Mouse (Mus musculus): ENCODE measurements around the gene Map3k3. TPM values are rescaled to one million over a fixed set of nuclear protein-coding genes. Genes with fewer than 3 reads are reported as not detected.

The Map3k3 gene
- total and polyA plus RNA-seq, 2 experiments, result 9.7 to 12.3 TPM

DNA sequence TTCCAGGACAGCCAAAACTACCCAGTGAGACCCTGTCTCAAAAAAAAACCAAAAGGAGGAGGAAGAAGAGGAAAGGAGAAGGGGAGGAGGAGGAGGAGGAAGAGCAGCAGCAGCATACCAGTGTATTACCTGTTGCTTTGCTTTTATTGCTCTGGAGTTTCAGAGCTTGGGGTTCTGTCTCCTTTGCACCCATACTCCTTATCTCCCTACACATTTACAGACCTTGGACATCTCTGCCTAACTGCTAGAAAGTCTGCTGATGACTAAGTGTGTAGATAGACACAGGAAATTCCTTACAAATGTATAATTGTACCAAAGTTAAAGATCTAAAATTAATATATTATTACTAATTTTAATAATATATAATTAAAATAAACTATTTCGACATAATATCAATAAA, 39.2 kb upstream of the Map3k3 start:
- 93% methylated on average over 1 of the region's 1 CpGs for WGBS
- peaks cover 15% of the 10 kb centered on the region; the same call in 1 of the 2 replicates for H3K79me2 ChIP-seq (ENCODE audit: control insufficient read depth, insufficient read depth, low read length)
- 0 out of 2 replicates have a peak, but pooled peaks cover 7% of the 10 kb centered on the region for H3K36me3 ChIP-seq (ENCODE audit: control insufficient read depth, insufficient read depth, low read length)
- TF ChIP-seq POLR2A (IDR thresholded peaks at IDR 0.05; ENCODE audit: extremely low read depth, insufficient read depth, low read length) (no peak), CTCF (IDR thresholded peaks at IDR 0.05; ENCODE audit: low read depth, low read length) (no peak)
- H3K9ac ChIP-seq (ENCODE audit: low read depth, low read length), result no peak overlapping the region
- no peak overlapping the region for H3K4me3 ChIP-seq (ENCODE audit: insufficient read depth, low read depth, low read length)
- peaks cover 13% of the 10 kb centered on the region for H3K4me1 ChIP-seq (ENCODE audit: control insufficient read depth, insufficient read depth, low read length)
- H3K27ac ChIP-seq (replicated peaks; ENCODE audit: insufficient read depth, low read depth, low read length), result no peak overlapping the region
- no peak for DNase-seq (ENCODE audit: extremely low read depth, low read depth, low spot score)
- H3K27me3 ChIP-seq (ENCODE audit: control insufficient read depth, insufficient read depth, low read length), result no peaks in the 10 kb centered on the region

DNA sequence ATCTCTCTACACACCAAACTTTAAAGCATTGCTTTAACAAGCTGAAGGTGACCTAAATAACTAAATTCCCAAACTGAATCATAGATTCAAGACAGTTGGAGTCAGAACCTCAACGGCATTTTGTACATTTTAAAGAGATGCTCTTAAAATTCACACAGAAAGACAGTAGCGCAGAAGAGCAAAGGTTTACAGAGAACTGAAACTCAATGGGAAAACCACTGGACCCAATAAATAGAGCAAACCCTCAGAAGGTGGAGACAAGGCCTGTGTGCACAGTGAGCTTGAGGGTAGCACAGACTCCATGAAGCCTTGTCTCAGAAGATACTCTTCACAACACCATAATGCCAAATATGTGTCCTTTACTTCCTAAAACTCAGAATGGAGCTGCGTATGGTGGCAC, 38.6 kb upstream of the Map3k3 start:
- WGBS, result 88% methylated on average over 3 of the region's 3 CpGs
- Histone ChIP-seq H3K9ac (ENCODE audit: low read depth, low read length) (no peak overlapping the region), H3K4me3 (ENCODE audit: insufficient read depth, low read depth, low read length) (no peak overlapping the region), H3K27me3 (ENCODE audit: control insufficient read depth, insufficient read depth, low read length) (no peaks in the 10 kb centered on the region), H3K79me2 (ENCODE audit: control insufficient read depth, insufficient read depth, low read length) (peaks cover 13% of the 10 kb centered on the region; the same call in 1 of the 2 replicates), H3K4me1 (ENCODE audit: control insufficient read depth, insufficient read depth, low read length) (peaks cover 13% of the 10 kb centered on the region), H3K36me3 (ENCODE audit: control insufficient read depth, insufficient read depth, low read length) (0 out of 2 replicates have a peak, but pooled peaks cover 7% of the 10 kb centered on the region), H3K27ac (replicated peaks; ENCODE audit: insufficient read depth, low read depth, low read length) (peak overlapping the region; percentile 78)
- no peak for TF ChIP-seq POLR2A (IDR thresholded peaks at IDR 0.05; ENCODE audit: extremely low read depth, insufficient read depth, low read length)
- TF ChIP-seq CTCF (IDR thresholded peaks at IDR 0.05; ENCODE audit: low read depth, low read length), result no peak
- DNase-seq (ENCODE audit: extremely low read depth, low read depth, low spot score), result no peak

DNA sequence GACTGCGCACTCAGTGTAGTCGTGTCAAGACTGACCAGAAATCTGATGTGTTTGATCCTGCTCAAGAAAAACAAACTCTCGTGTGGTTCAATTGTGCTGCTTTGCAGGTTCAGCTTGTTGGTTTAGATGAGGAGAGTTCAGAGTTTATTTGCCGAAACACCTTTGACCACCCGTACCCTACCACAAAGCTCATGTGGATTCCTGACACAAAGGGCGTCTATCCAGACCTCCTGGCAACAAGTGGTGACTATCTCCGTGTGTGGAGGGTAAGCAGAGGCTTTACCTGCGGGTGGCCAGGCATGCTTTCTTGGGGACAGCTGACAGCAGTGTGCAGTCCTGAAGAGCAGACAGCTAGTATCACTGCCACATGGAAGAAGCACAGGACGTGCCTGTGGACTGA, 37.8 kb upstream of the Map3k3 start:
- peaks cover 12% of the 10 kb centered on the region; the same call in 1 of the 2 replicates for H3K79me2 ChIP-seq (ENCODE audit: control insufficient read depth, insufficient read depth, low read length)
- DNase-seq (ENCODE audit: extremely low read depth, low read depth, low spot score), result peak; percentile 95
- H3K36me3 ChIP-seq (ENCODE audit: control insufficient read depth, insufficient read depth, low read length), result peaks cover 9% of the 10 kb centered on the region; the same call in 1 of the 2 replicates
- WGBS, result 30% methylated on average over 9 of the region's 9 CpGs
- no peaks in the 10 kb centered on the region for H3K27me3 ChIP-seq (ENCODE audit: control insufficient read depth, insufficient read depth, low read length)
- peaks cover 13% of the 10 kb centered on the region for H3K4me1 ChIP-seq (ENCODE audit: control insufficient read depth, insufficient read depth, low read length)
- no peak overlapping the region for H3K4me3 ChIP-seq (ENCODE audit: insufficient read depth, low read depth, low read length)
- peak overlapping the region; percentile 78 for H3K27ac ChIP-seq (replicated peaks; ENCODE audit: insufficient read depth, low read depth, low read length)
- H3K9ac ChIP-seq (ENCODE audit: low read depth, low read length), result peak overlapping the region; percentile 10; the same call in 1 of the 2 replicates
- TF ChIP-seq POLR2A (IDR thresholded peaks at IDR 0.05; ENCODE audit: extremely low read depth, insufficient read depth, low read length) (no peak), CTCF (IDR thresholded peaks at IDR 0.05; ENCODE audit: low read depth, low read length) (no peak)

DNA sequence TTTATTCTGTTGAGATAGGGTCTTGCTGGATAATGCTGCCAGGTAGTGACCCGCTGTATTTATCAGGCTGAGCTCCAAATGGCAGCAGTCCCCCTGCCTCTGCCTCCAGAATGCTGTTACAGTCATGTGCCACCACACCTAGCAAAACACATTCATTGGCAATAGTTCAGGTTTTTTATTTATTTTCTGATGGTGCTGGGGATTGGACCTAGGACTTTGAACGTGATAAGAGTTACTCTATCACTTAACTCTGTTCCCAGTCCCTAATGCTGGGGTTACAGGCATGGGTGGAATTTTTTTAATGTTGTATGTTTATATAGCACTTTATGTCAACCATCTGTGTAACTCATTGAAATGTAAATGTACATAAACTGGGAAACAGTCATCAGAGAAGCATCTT, 30.5 kb upstream of the Map3k3 start:
- Histone ChIP-seq H3K4me1 (ENCODE audit: control insufficient read depth, insufficient read depth, low read length) (peaks cover 9% of the 10 kb centered on the region; the same call in 1 of the 2 replicates), H3K9ac (ENCODE audit: low read depth, low read length) (no peak overlapping the region), H3K27ac (replicated peaks; ENCODE audit: insufficient read depth, low read depth, low read length) (peak overlapping the region; percentile 37), H3K79me2 (ENCODE audit: control insufficient read depth, insufficient read depth, low read length) (no peaks in the 10 kb centered on the region), H3K4me3 (ENCODE audit: insufficient read depth, low read depth, low read length) (no peak overlapping the region), H3K36me3 (ENCODE audit: control insufficient read depth, insufficient read depth, low read length) (peaks cover 12% of the 10 kb centered on the region), H3K27me3 (ENCODE audit: control insufficient read depth, insufficient read depth, low read length) (no peaks in the 10 kb centered on the region)
- WGBS, result 27% methylated on average over 2 of the region's 2 CpGs
- TF ChIP-seq POLR2A (IDR thresholded peaks at IDR 0.05; ENCODE audit: extremely low read depth, insufficient read depth, low read length), result no peak
- no peak for TF ChIP-seq CTCF (IDR thresholded peaks at IDR 0.05; ENCODE audit: low read depth, low read length)
- DNase-seq (ENCODE audit: extremely low read depth, low read depth, low spot score), result peak; percentile 95

DNA sequence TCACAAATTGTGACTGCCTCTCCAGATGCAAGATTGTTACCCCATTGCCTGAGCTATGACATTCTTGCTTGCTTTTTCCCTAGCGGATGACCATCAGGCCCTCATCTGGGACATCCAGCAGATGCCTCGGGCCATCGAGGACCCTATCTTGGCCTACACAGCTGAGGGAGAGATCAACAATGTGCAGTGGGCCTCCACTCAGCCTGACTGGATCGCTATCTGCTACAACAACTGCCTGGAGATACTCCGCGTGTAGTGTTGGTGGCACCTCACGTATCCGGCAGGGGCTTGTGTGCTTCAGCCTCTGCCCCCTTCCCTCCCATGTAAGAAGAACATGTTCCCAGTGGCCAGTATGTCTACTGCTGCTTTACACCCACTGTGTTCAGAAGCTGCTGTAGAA, 29.8 kb upstream of the Map3k3 start:
- TF ChIP-seq POLR2A (IDR thresholded peaks at IDR 0.05; ENCODE audit: extremely low read depth, insufficient read depth, low read length) (no peak), CTCF (IDR thresholded peaks at IDR 0.05; ENCODE audit: low read depth, low read length) (no peak)
- Histone ChIP-seq H3K9ac (ENCODE audit: low read depth, low read length) (no peak overlapping the region), H3K79me2 (ENCODE audit: control insufficient read depth, insufficient read depth, low read length) (no peaks in the 10 kb centered on the region), H3K4me3 (ENCODE audit: insufficient read depth, low read depth, low read length) (no peak overlapping the region), H3K27me3 (ENCODE audit: control insufficient read depth, insufficient read depth, low read length) (no peaks in the 10 kb centered on the region), H3K4me1 (ENCODE audit: control insufficient read depth, insufficient read depth, low read length) (peaks cover 9% of the 10 kb centered on the region; the same call in 1 of the 2 replicates), H3K27ac (replicated peaks; ENCODE audit: insufficient read depth, low read depth, low read length) (peak overlapping the region; percentile 37), H3K36me3 (ENCODE audit: control insufficient read depth, insufficient read depth, low read length) (peaks cover 12% of the 10 kb centered on the region)
- DNase-seq (ENCODE audit: extremely low read depth, low read depth, low spot score), result no peak
- 96% methylated on average over 8 of the region's 8 CpGs for WGBS

DNA sequence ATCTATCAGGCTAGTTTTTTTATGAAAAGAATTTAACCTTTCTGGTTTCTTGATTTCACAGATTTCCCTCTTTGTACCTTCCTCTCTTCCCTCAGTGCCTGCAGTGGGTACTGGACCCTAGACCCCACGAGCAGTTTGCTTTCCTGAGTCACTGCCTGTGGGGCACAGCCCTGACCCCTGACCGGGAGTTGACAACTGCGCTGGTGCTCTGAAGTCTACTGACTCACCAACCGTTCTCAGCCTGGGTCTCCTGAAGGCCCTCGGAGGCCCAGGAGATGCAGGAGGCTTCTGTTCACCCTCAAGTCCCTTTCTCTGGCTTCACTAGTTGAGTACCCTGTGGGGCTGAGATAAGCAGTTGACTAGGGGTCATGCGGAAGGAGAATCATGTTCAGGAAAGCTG, 29.1 kb upstream of the Map3k3 start:
- H3K4me3 ChIP-seq (ENCODE audit: insufficient read depth, low read depth, low read length), result no peak overlapping the region
- TF ChIP-seq POLR2A (IDR thresholded peaks at IDR 0.05; ENCODE audit: extremely low read depth, insufficient read depth, low read length), result no peak
- TF ChIP-seq CTCF (IDR thresholded peaks at IDR 0.05; ENCODE audit: low read depth, low read length), result no peak
- peaks cover 14% of the 10 kb centered on the region for H3K36me3 ChIP-seq (ENCODE audit: control insufficient read depth, insufficient read depth, low read length)
- H3K27ac ChIP-seq (replicated peaks; ENCODE audit: insufficient read depth, low read depth, low read length), result no peak overlapping the region
- no peaks in the 10 kb centered on the region for H3K27me3 ChIP-seq (ENCODE audit: control insufficient read depth, insufficient read depth, low read length)
- H3K4me1 ChIP-seq (ENCODE audit: control insufficient read depth, insufficient read depth, low read length), result peaks cover 9% of the 10 kb centered on the region; the same call in 1 of the 2 replicates
- no peak overlapping the region for H3K9ac ChIP-seq (ENCODE audit: low read depth, low read length)
- 80% methylated on average over 6 of the region's 6 CpGs for WGBS
- no peak for DNase-seq (ENCODE audit: extremely low read depth, low read depth, low spot score)
- no peaks in the 10 kb centered on the region for H3K79me2 ChIP-seq (ENCODE audit: control insufficient read depth, insufficient read depth, low read length)
